Mouse (Mus musculus) hindbrain, embryonic 11.5 days (tissue): ENCODE measurements around the gene Hoxa4. TPM values are rescaled to one million over a fixed set of nuclear protein-coding genes. Genes with fewer than 3 reads are reported as not detected.
A peak's percentile ranks its signal among the peaks of the same experiment; 100 is the strongest.

ENCODE experiments used
- ATAC-seq: fragments of 200-750 bp; cut with Nextera tagmentation; 2 replicates; pipeline ENCODE4 v1.8.0; 2017; ENCODE audit warnings: mild to moderate bottlenecking, moderate TSS enrichment, moderate library complexity; ENCODE audit not compliant: low FRiP score
- DNase-seq: peaks from one replicate; pipeline ENCODE4 v3.0.0-alpha.2; 2015; ENCODE audit warnings: low spot score
- H3K27ac ChIP-seq: fragments of 300-500 bp; sonication (generic); 2 replicates; pipeline ENCODE4 v1.5.1; 2014; ENCODE audit warnings: mild to moderate bottlenecking, low read depth, low read length
- H3K27me3 ChIP-seq: fragments of 300-500 bp; sonication (generic); 2 replicates; pipeline ENCODE4 v1.6.1; 2014; ENCODE audit warnings: mild to moderate bottlenecking, low read length, moderate library complexity, mixed read lengths; ENCODE audit not compliant: control insufficient read depth, insufficient read depth
- H3K36me3 ChIP-seq: fragments of 300-500 bp; sonication (generic); 2 replicates; pipeline ENCODE4 v1.6.1; 2014; ENCODE audit warnings: mild to moderate bottlenecking, low read length, moderate library complexity, mixed read lengths; ENCODE audit not compliant: control insufficient read depth, insufficient read depth
- H3K4me1 ChIP-seq: fragments of 300-500 bp; sonication (generic); replicated peaks from 2 replicates; pipeline ENCODE4 v1.6.1; 2014; ENCODE audit warnings: low read length, mixed read lengths; ENCODE audit not compliant: control insufficient read depth, insufficient read depth
- H3K4me2 ChIP-seq: fragments of 300-500 bp; sonication (generic); replicated peaks from 2 replicates; pipeline ENCODE4 v1.6.1; 2014; ENCODE audit warnings: mild to moderate bottlenecking, low read depth, low read length
- H3K4me3 ChIP-seq: fragments of 300-500 bp; sonication (generic); 2 replicates; pipeline ENCODE4 v1.5.1; 2014; ENCODE audit warnings: low read depth, low read length
- H3K9ac ChIP-seq: fragments of 300-500 bp; sonication (generic); 2 replicates; pipeline ENCODE4 v1.6.1; 2014; ENCODE audit warnings: low read depth, low read length
- H3K9me3 ChIP-seq: fragments of 300-500 bp; sonication (generic); 2 replicates; pipeline ENCODE4 v1.6.1; 2016; ENCODE audit warnings: low read length; ENCODE audit not compliant: control insufficient read depth
- WGBS: fragments of 180-500 bp; shearing (Covaris S2); extraction: QIAGEN DNeasy Blood & Tissue Kit; methylation state at CpG from one replicate; pipeline ENCODE4 v1.1.7; 2014; 5-methylcytosine and 5-hydroxymethylcytosine counted together
- polyA plus RNA-seq: library from polyadenylated mRNA; unstranded; fragments of >200 nt; fragmentation: Nextera tagmentation; extraction: Ambion mirVana; gene quantifications from 2 replicates; pipeline ENCODE4 v1.2.1, GENCODE M21; 2014

Gene Hoxa4
- polyA plus RNA-seq, 1 experiment from 2014 or later = 12.8 TPM

DNA sequence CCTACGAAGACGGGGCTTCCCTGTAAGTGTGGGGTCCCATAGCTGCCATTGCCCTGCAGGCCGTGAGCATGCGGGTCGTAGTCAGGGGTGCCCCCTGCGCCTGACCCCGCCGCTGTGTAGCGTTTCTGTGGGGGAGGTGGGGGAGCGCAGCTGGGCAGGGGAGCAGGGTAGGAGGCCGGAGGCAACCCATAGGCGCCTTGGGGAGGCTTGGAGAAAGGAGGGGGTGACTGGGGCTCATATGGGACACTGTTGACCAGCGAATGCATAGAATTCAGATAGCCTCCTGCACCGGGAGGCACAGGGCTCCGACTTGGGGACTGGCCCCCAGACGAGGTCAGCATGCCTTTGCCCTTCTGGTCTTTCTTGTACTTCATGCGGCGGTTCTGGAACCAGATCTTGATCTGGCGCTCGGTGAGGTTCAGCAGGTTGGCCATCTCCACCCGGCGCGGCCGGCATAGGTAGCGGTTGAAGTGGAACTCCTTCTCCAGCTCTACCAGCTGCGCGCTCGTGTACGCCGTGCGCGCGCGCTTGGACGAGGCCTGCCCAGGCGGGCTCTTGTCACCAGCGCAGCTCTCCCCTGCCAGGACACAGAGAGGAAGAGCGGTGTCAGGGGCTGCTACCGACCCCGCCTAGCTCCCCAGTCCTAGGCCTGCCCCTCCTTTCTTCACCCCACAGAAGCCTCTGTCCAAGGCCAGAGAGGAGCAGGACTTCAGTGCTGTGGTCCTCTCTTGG lies 21.2 kb downstream of the Hoxa4 start:
- DNase-seq (peak; percentile 78), ATAC-seq (peak; percentile 30)
- H3K27ac ChIP-seq = peak overlapping the region; percentile 100
- WGBS = 2% methylated on average over 39 of the region's 40 CpGs
- peaks cover 8% of the 10 kb centered on the region; the same call in 1 of the 2 replicates for H3K4me1 ChIP-seq
- H3K27me3 ChIP-seq = peaks cover 47% of the 10 kb centered on the region
- peak overlapping the region; percentile 88 for H3K4me2 ChIP-seq
- no peaks in the 10 kb centered on the region for H3K36me3 ChIP-seq
- peak overlapping the region; percentile 76 for H3K4me3 ChIP-seq
- H3K9ac ChIP-seq = peak overlapping the region; percentile 68
- H3K9me3 ChIP-seq = no peaks in the 10 kb centered on the region

DNA sequence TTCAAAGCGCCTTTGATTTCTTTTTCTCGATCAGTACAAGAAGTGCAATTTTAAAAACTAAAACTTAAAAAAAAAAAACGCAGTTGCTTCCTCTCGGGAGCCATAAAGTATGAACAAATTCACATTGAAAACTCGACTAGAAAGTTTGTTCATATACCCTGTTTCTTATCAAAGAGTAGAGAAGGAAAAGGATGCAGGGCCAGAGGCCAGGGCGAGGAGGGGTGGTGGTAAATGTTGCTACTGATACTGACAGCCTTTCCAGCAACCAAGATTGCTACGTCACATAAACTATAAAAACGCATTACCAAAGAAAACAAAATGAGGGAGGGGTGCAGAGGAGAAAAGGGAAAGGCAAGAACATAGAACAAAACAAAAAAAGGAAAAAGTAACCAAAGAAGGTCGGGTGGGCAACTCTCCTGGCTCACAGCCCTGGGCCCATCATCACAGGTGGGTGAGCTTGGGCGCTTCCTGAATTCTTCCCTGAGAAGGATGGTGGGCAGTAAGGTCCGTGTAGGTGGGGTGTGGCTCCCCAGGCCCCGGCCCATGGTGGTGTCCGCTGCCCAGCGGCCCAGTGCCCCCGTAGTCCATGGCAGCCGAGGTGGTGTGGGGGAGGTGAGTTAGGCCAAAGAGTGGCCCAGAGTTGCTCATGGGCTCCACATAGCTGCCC lies 21.9 kb downstream of the Hoxa4 start:
- Histone ChIP-seq H3K4me3 (peak overlapping the region; percentile 76), H3K27ac (peak overlapping the region; percentile 100)

GRCm38 (mm10) chr6:52168191-52169055 lies 23.1 kb downstream of the Hoxa4 start:
- Histone ChIP-seq H3K4me1 (peaks cover 8% of the 10 kb centered on the region; the same call in 1 of the 2 replicates), H3K4me2 (peak overlapping the region; percentile 88), H3K27me3 (peaks cover 43% of the 10 kb centered on the region), H3K27ac (peak overlapping the region; percentile 100), H3K36me3 (no peaks in the 10 kb centered on the region), H3K9ac (peak overlapping the region; percentile 98), H3K9me3 (no peaks in the 10 kb centered on the region), H3K4me3 (peak overlapping the region; percentile 76)
- WGBS = 1% methylated on average over 42 of the region's 42 CpGs
- DNase-seq (peak; percentile 76), ATAC-seq (no peak)

More for the DNA sequence above, 21.9 kb downstream of the Hoxa4 start:
- ATAC-seq (no peak), DNase-seq (no peak)
- H3K9ac ChIP-seq = peak overlapping the region; percentile 68
- peak overlapping the region; percentile 88 for H3K4me2 ChIP-seq
- H3K27me3 ChIP-seq = peaks cover 45% of the 10 kb centered on the region
- 7% methylated on average over 16 of the region's 16 CpGs for WGBS
- H3K4me1 ChIP-seq = peaks cover 8% of the 10 kb centered on the region; the same call in 1 of the 2 replicates
- H3K9me3 ChIP-seq = no peaks in the 10 kb centered on the region
- H3K36me3 ChIP-seq = no peaks in the 10 kb centered on the region

GRCm38 (mm10) chr6:52167736-52168161 lies 23.8 kb downstream of the Hoxa4 start:
- Histone ChIP-seq H3K4me3 (peak overlapping the region; percentile 76), H3K4me2 (peak overlapping the region; percentile 88), H3K36me3 (no peaks in the 10 kb centered on the region), H3K27ac (peak overlapping the region; percentile 100), H3K9me3 (no peaks in the 10 kb centered on the region), H3K4me1 (peaks cover 5% of the 10 kb centered on the region; the same call in 1 of the 2 replicates), H3K27me3 (peaks cover 38% of the 10 kb centered on the region), H3K9ac (peak overlapping the region; percentile 98)
- under 1% methylated on average over 14 of the region's 14 CpGs for WGBS
- DNase-seq (peak; percentile 72), ATAC-seq (no peak)

DNA sequence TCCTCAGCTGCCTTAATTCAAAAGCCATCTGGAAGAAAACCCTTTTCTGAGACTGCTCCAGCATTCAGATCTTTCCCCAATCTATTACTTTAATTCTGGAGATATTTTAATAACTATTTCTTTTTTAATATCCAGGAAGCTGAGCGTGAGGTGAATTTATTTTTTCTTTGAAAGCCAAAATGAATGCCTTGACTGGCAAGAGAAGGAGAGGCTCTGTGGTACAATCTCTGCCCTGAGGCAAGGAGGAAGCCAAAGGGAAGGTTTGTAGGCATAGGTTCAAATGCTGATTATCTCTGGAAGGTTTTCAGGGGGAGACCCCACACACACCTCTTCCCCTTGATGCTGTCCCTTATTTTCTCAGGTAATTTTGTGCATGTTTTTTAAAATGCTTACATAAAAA lies 24.4 kb downstream of the Hoxa4 start:
- H3K4me1 ChIP-seq = peaks cover 5% of the 10 kb centered on the region; the same call in 1 of the 2 replicates
- H3K4me3 ChIP-seq = peak overlapping the region; percentile 76
- H3K27me3 ChIP-seq = peaks cover 34% of the 10 kb centered on the region
- peak overlapping the region; percentile 98 for H3K9ac ChIP-seq
- peak overlapping the region; percentile 100 for H3K27ac ChIP-seq
- H3K9me3 ChIP-seq = no peaks in the 10 kb centered on the region
- WGBS = 0% methylated on average over 1 of the region's 1 CpGs
- peak overlapping the region; percentile 88 for H3K4me2 ChIP-seq
- no peak for DNase-seq
- no peaks in the 10 kb centered on the region for H3K36me3 ChIP-seq
- no peak for ATAC-seq

GRCm38 (mm10) chr6:52166431-52167077 lies 25.0 kb downstream of the Hoxa4 start:
- peak; percentile 60 for DNase-seq
- Histone ChIP-seq H3K4me2 (peak overlapping the region; percentile 88), H3K27me3 (peaks cover 30% of the 10 kb centered on the region)

GRCm38 (mm10) chr6:52165441-52166370 lies 25.8 kb downstream of the Hoxa4 start:
- DNase-seq (peak; percentile 71), ATAC-seq (no peak)
- H3K4me2 ChIP-seq = peak overlapping the region; percentile 88
- WGBS = under 1% methylated on average over 28 of the region's 28 CpGs
- H3K36me3 ChIP-seq = no peaks in the 10 kb centered on the region
- peak overlapping the region; percentile 100 for H3K27ac ChIP-seq
- H3K4me3 ChIP-seq = peak overlapping the region; percentile 76
- H3K9ac ChIP-seq = peak overlapping the region; percentile 98
- H3K27me3 ChIP-seq = peaks cover 24% of the 10 kb centered on the region
- no peaks in the 10 kb centered on the region for H3K9me3 ChIP-seq
- H3K4me1 ChIP-seq = peaks cover 2% of the 10 kb centered on the region; the same call in 1 of the 2 replicates

More at GRCm38 (mm10) chr6:52166431-52167077, 25.0 kb downstream of the Hoxa4 start:
- Histone ChIP-seq H3K36me3 (no peaks in the 10 kb centered on the region), H3K9ac (peak overlapping the region; percentile 98), H3K4me3 (peak overlapping the region; percentile 76), H3K9me3 (no peaks in the 10 kb centered on the region), H3K27ac (peak overlapping the region; percentile 100), H3K4me1 (peaks cover 5% of the 10 kb centered on the region; the same call in 1 of the 2 replicates)
- whole genome bisulfite sequencing = 4% methylated on average over 4 of the region's 4 CpGs
- no peak for ATAC-seq
